ENCODE assay signal across 9 mouse cellular contexts in the genomic region with DNA sequence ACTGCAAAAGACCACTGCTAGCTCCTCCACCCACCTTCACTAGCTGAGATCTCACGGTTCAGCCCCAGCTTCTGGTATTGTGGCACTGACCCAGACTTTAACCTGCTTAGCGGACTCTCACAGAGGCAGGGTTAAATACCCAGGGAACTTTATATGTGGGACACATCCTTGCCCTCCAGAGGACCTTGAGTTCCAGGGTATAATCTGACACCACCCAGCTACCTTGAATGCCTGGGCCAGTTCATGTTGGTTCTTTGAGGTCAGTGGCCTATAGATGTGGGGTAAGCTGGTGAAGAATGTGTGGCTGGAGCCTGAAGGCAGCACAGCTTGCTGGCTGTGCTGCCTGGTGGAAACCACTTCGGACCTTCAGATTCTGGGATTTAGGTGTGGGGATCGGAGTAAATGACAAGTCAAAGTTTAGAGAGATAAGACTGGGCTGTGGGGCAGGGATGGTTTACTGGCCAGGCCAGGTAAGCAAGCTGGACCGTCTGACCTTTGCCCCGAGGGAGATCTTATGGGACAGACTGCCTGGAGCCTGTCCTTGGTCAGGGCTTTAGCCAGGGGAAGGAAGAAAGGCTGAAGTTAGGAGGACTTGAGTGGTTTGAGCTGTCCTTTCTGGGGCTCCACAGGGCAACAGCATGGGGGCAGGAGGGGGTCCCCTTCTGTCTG.
DNase-seq lines count a peak whose midpoint lies in the region; ATAC-seq and TF ChIP-seq lines count a peak whose summit lies in the region.
"Had no signal": no experiment of that assay in that cellular context is flagged by ENCODE, and none has a peak within 500 bp of the region (broad histone marks: within the 10 kb centered on the region; RNA-seq: fewer than 3 reads in every experiment).

No protein-coding gene starts in this region.

- ATAC-seq in embryonic facial prominence, embryonic 12.5 days (ENCODE audit: insufficient number of reproducible peaks, insufficient read depth, low FRiP score, low TSS enrichment), result no peak
- ATAC-seq in forebrain, embryonic 14.5 days, result no peak
- no peak for ATAC-seq in kidney, postnatal 0 days (replicated peaks; ENCODE audit: low FRiP score, low read depth)
- no peak for ATAC-seq in midbrain, embryonic 13.5 days

- WGBS in embryonic facial prominence, embryonic 12.5 days, result 51% methylated on average over 6 of the region's 6 CpGs
- 65% methylated on average over 6 of the region's 6 CpGs for WGBS in forebrain, embryonic 14.5 days
- WGBS in kidney, postnatal 0 days, result 56% methylated on average over 6 of the region's 6 CpGs
- 48% methylated on average over 6 of the region's 6 CpGs for WGBS in midbrain, embryonic 13.5 days

- H3K27me3 ChIP-seq in embryonic facial prominence, embryonic 12.5 days, result no peaks in the 10 kb centered on the region
- no peaks in the 10 kb centered on the region for H3K27me3 ChIP-seq in forebrain, embryonic 14.5 days (replicated peaks; ENCODE audit: control insufficient read depth, insufficient read depth, low read length)
- no peaks in the 10 kb centered on the region for H3K27me3 ChIP-seq in kidney, postnatal 0 days (ENCODE audit: insufficient read depth, low read length)
- H3K27me3 ChIP-seq in midbrain, embryonic 13.5 days, result no peaks in the 10 kb centered on the region; the same call in 1 of the 2 replicates

- H3K9me3 ChIP-seq in embryonic facial prominence, embryonic 12.5 days, result no peaks in the 10 kb centered on the region
- H3K9me3 ChIP-seq in forebrain, embryonic 14.5 days (replicated peaks; ENCODE audit: control insufficient read depth, low read length), result no peaks in the 10 kb centered on the region
- no peaks in the 10 kb centered on the region for H3K9me3 ChIP-seq in kidney, postnatal 0 days (replicated peaks; ENCODE audit: low read length)
- H3K9me3 ChIP-seq in midbrain, embryonic 13.5 days, result no peaks in the 10 kb centered on the region

- no peak for DNase-seq in forebrain, embryonic 14.5 days (ENCODE audit: low spot score)
- DNase-seq in kidney, postnatal 0 days (ENCODE audit: low spot score), result no peak
- no peak for DNase-seq in urinary bladder, adult 18-20 months (ENCODE audit: low spot score in 2 of 2)
- DNase-seq in layer of hippocampus, postnatal 14 days (ENCODE audit: low spot score in 2 of 2), result no peak
- no peak for DNase-seq in urinary bladder, postnatal 4 days (ENCODE audit: low spot score in 2 of 2)
- DNase-seq: cerebellum, adult 8-10 months; heart, adult 18-20 months had no signal

- H3K9ac ChIP-seq in embryonic facial prominence, embryonic 12.5 days, result peak overlapping the region; percentile 42
- no peak overlapping the region; the same call in 1 of the 2 replicates for H3K9ac ChIP-seq in forebrain, embryonic 14.5 days (ENCODE audit: low read length)
- peak overlapping the region; percentile 69 for H3K9ac ChIP-seq in kidney, postnatal 0 days (ENCODE audit: low read depth, low read length)
- no peak overlapping the region for H3K9ac ChIP-seq in midbrain, embryonic 13.5 days (replicated peaks)

- no peak for TF ChIP-seq CTCF in kidney, postnatal 0 days (IDR thresholded peaks at IDR 0.05; ENCODE audit: low read depth)

- peak overlapping the region; percentile 93 for H3K4me2 ChIP-seq in embryonic facial prominence, embryonic 12.5 days (replicated peaks)
- peak overlapping the region; percentile 98 for H3K4me2 ChIP-seq in forebrain, embryonic 14.5 days (ENCODE audit: low read length)
- peak overlapping the region; percentile 89 for H3K4me2 ChIP-seq in kidney, postnatal 0 days (ENCODE audit: low read length)
- peak overlapping the region; percentile 93 for H3K4me2 ChIP-seq in midbrain, embryonic 13.5 days (replicated peaks)

- H3K27ac ChIP-seq in embryonic facial prominence, embryonic 12.5 days, result no peak overlapping the region
- H3K27ac ChIP-seq in forebrain, embryonic 14.5 days (ENCODE audit: low read depth, low read length), result no peak overlapping the region
- peak overlapping the region; percentile 78 for H3K27ac ChIP-seq in kidney, postnatal 0 days
- no peak overlapping the region for H3K27ac ChIP-seq in midbrain, embryonic 13.5 days

- no peaks in the 10 kb centered on the region for H3K36me3 ChIP-seq in embryonic facial prominence, embryonic 12.5 days
- H3K36me3 ChIP-seq in forebrain, embryonic 14.5 days (ENCODE audit: control insufficient read depth, insufficient read depth, low read length), result no peaks in the 10 kb centered on the region
- H3K36me3 ChIP-seq in kidney, postnatal 0 days (ENCODE audit: insufficient read depth, low read length), result no peaks in the 10 kb centered on the region
- no peaks in the 10 kb centered on the region for H3K36me3 ChIP-seq in midbrain, embryonic 13.5 days

- peak overlapping the region; percentile 68 for H3K4me3 ChIP-seq in embryonic facial prominence, embryonic 12.5 days
- no peak overlapping the region for H3K4me3 ChIP-seq in forebrain, embryonic 14.5 days (ENCODE audit: low read depth, low read length)
- H3K4me3 ChIP-seq in kidney, postnatal 0 days (replicated peaks; ENCODE audit: low read depth, low read length), result peak overlapping the region; percentile 55
- H3K4me3 ChIP-seq in midbrain, embryonic 13.5 days (replicated peaks), result peak overlapping the region; percentile 57; the same call in 1 of the 2 replicates

- peaks cover 31% of the 10 kb centered on the region for H3K4me1 ChIP-seq in embryonic facial prominence, embryonic 12.5 days
- peaks cover 22% of the 10 kb centered on the region for H3K4me1 ChIP-seq in forebrain, embryonic 14.5 days (ENCODE audit: control insufficient read depth, insufficient read depth, low read length)
- peaks cover 25% of the 10 kb centered on the region for H3K4me1 ChIP-seq in kidney, postnatal 0 days (replicated peaks; ENCODE audit: insufficient read depth, low read length)
- peaks cover 36% of the 10 kb centered on the region for H3K4me1 ChIP-seq in midbrain, embryonic 13.5 days (replicated peaks)

Comparison
In these comparisons a context has a peak if more than half of its experiments do, and no peak if none do; other contexts are left out.
1. H3K9ac ChIP-seq: peak in embryonic facial prominence, embryonic 12.5 days (single experiment) and kidney, postnatal 0 days (single experiment); none in forebrain, embryonic 14.5 days (single experiment) and midbrain, embryonic 13.5 days (single experiment).
2. Peak in every context shown above with its lines, with median percentiles within 50 percentile points of each other: H3K4me2 ChIP-seq.